Mouse (Mus musculus) CD4-positive helper T cell, adult 2 months (primary cell): ENCODE data around the gene Coq8b.

Experiments used
- DNase-seq: peaks from one replicate; pipeline ENCODE4 v3.0.0-alpha.2; 2012; ENCODE audit warnings: low read depth, missing footprints, low spot score

The Coq8b gene

DNA sequence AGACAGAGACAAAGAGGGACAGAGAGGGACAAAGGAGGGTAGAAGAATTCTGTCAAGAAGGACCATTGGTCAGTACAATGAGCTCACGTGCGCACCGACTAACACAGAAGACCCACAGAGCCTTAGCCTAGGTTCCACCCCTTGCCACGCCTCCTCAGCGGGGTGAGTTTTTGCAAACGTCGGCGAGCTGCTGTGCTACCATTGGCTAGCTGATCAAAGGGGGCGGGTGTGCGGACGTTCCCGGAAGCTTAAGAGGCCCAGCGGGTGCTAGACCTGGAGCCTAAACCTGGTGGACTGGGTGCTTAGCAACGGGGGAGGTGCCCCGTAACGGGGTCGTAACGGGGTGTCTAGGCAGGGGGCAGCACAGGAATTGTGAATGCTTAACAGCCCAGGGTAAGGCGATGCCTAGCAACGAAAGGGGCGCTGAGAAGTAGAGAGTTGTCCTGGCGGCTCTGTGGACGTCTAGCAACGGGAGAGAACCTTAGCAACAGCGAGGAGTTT lies at the start of gene Coq8b:
TSS of gene Coq8b (plus strand) at position 243 of the 501 bp plus-strand sequence.
- peak; percentile 93 for DNase-seq

DNA sequence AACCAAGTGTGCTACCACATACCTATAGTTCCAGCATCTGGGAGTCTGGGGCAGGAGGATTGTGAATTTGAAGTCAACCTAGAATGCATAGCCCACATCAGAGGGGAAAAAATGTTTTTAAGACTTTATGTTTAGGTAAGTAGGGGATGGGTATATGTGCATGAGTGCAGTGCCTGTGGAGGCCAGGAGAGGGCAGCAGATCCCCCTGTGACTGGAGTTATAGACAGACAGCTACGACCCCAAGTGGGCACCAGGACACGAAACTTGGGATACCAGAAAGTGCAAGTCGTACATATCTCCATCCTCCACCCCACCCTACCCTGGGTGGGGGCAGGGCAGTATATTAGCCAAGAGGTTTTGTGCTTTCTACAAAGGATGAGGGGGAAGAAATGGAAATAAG lies 47.9 kb upstream of the Coq8b start:
- peak; percentile 42 for DNase-seq

DNA sequence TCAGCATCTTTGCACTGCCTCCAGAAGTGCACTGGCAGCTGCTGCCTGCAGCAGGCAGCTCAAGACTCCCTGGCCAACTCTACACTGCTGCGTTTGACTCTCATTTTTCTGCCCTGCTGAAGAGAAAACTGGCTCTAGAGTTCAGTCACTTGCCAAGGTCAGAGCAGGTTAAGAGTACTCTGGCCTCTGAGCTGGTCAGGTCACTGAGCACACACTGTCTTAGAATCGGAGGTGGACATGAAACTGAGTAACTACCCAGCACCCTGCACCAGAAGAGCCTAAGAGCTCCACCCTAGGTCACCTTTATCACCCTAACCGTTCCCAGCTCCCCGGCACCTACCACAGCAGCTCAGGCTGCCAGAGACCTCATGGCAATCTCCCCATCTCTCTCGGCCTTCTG lies 46.8 kb upstream of the Coq8b start:
- DNase-seq: no peak

DNA sequence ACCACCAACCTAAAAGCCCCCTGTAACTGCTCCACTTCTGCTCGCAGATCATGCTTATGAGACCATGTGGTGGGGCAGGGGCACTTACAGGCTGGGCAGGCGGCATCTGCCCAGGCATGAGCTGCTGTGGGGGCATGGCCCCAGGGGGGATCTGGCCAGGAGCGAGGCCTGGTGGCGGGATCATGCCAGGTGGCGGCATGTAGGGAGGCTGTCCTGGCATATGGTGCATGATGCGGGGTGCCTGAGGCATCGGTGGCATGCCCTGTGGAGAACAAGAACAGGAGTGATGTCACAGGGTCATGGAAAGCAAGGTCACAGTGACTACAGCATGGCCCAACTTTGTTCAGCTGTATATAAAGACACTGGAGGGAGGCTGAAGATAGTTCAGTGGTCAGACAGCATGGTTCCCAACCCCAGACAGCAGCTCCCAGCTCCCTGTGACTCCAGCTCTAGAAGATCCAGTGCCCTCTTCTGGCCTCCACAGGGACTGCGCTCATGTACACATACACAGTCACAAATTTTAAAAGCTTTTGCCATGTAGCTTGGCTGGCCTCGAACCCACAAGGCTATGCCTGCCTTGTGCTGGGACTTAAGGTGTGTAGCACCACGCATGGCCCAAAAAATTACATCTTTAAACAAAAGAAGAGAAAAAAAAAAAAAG lies 43.4 kb upstream of the Coq8b start:
- no peak for DNase-seq

DNA sequence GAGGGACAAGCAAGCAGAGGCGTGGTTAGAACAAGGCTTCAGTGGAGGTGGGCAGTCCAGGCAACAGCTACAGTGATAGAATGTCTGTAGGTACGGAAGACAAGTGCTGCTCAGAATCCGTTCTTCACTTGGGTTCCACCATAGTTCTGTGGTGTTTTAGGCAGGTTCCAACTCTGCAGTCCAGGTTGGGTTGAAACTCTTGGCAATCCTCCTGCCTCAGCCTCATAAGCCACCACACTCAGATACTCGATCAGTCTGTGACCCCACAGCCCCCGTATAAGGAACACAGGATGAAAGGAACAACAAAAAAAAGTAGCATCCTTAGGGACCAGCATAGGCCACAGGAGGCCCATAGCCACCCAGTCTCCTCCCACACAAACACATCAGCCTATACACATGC lies 40.4 kb upstream of the Coq8b start:
- no peak for DNase-seq

DNA sequence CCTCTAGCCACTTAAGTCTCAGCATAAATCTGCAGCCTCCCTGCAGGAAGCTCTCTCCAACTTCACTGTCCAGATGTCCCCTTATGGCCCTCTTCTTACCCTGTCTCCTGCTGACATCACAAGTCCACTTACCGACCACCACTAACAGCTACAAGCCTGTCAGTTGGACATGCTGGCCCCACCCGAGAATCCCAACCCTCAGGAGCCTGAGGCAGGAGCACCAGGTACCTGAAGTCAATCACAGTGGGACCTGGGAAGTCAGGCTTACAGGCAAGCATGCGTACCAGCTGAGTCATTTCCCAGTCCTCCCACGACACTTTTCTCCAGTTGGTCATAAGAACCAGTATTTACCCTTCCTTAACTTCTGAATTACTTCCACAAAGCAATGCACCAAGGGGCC lies 39.1 kb upstream of the Coq8b start:
- DNase-seq: no peak

DNA sequence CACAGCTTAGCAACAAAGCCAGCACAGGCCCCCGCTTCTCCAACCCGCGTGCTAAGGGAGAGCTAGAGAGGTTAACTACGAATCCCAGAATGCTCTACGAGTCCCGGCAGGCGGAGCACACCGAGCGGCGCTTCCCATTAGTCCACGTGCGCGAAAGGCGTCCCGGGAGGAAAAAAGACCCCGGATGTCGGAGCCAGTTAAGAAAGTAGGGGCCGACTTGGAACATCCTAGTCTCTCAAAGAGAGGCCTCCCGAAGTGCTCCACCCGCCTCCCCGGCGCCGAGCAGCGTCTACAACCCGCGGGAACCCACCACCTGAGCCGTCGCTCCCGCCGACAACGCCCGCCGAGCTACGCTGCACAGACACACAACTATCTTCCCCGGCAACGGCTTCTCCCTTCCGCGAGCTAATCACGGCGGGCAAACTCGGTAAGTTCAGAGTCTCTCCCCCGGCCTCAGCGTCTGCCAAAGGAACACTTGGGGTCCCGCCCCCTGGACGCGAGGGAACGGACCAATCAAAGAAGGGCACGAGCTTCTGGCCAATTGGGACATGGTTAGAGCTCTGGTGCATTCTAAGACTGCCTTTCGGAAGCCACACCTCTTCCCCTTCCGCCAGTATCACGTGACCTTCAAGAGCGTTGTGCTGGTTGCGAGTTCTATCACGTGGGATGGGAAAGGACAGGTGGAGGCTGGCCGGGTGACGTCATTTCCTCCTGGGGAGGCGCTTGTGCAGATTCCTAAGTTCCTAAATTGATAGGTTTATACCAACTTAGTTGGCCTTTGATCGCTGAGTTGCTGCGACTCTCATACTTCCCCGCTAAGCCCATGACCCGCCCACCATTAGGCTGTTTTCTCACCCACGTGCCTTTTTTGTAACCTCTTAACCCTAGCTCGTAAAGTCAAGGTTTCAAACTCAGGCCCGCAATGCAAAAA lies 36.9 kb upstream of the Coq8b start, which contains the start of the genes BC024978 and Snrpa:
TSS of gene BC024978 (plus strand) at position 101 of the 931 bp plus-strand sequence.
TSS of gene Snrpa (minus strand) at position 591 of the 931 bp plus-strand sequence.
- peak; percentile 99 for DNase-seq

DNA sequence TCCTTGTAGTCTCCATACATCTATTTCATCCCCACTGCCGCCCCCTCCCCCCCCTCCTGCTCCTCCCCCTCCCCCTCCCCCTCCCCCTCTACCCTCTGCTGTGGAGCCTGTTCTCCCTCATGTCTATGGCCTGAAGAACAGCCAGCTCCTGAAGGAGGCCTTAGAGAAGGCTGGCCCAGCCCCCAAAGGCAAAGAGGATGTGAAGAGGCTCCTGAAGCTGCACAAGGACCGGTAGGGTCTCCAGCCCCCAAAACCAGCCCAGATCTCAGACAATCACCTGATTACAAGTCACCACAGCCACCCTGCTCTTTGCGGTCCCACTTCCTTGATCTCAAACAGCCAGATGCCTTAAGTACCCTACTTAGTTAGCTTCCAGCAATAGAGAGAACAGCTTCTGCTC lies 35.7 kb upstream of the Coq8b start:
- DNase-seq: no peak

DNA sequence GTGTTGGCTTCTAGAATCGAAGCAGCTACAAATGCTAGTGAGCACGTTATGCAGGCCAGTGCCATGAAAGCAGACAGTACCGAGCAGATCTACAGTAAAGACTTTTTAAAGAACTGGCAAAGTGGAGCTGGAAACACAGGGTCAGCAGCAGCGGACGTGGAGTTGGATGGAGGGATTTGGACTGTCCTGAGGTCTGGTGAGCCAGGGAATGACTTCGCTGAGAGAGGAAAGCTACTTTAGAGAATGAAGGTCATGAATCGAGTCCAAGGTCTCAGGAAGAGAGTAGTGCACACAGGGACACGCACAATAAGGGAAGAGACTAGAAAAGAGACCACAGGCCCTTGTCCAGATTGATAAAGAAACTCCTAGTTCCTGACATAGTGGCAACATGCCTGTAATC lies 35.2 kb upstream of the Coq8b start:
- no peak for DNase-seq

DNA sequence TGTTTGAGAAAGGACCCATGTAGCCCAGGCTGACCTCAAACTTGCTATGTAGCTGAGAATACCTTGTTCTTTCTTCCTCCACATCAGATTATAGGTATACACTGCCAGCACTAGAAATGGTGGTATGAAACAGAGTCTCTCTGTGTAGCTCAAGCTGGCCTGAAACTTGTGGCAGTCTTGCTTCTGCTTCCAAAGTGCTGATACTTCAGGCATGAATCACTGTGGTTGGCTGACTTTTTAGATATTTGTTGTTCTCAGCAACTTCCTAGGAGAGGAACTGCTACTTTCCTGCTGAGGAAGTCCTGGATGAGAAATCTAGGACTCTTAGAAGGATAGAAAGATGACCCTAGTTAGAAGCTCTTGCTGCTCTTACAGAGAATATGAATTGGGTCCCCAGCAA lies 34.5 kb upstream of the Coq8b start:
- no peak for DNase-seq

DNA sequence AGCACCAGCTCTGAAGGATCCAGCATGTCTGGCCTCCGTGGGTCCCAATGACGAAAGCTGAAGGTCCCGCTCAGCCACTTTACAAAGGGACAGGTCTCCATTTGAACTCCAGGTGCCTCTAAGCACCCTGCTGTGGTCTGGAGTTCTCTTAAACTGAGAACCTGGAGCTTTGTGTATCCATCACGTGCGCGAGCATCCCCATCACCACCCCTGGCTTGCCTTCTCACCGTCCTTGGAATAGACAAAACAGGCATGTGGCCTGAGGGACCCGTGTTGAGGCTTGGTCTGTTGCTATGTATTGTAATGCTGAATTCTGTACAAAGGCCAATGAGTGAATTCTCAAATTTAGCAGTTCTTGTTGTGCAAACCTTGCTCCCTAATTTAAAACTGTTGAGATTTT lies 34.0 kb upstream of the Coq8b start:
- DNase-seq: no peak

DNA sequence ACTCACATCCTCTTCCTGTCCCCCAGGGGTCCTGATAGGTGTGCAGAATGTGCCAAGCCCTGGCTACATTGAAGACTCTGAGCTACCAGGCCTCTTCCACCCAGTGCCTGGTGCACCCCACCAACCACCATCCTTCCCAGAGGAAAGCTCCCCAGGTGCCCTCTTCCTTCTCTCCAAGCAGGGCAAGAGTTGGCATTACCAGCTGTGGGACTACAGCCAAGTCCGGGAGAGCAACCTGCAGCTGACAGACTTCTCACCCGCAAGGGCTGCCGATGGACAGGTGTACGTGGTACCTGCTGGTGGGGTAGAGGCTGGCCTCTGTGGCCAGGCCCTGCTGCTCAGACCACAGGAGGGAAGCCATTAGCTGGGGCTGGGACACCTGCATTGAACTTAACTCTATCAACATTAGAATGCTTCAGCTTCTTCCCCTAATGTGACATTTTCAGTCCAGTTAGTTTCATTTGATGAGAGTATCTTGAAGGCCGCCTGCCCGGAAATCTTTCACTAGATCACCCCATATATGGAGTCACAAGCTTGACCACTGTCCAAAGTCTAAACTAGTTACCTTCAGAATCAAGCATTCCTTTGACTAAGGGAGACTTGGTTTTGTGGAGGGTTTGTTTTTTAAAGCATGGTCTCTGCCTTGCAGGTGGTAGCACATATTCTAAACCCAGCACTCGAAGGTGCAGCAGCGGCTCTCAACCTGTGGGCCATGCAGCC lies 28.9 kb upstream of the Coq8b start:
- no peak for DNase-seq

DNA sequence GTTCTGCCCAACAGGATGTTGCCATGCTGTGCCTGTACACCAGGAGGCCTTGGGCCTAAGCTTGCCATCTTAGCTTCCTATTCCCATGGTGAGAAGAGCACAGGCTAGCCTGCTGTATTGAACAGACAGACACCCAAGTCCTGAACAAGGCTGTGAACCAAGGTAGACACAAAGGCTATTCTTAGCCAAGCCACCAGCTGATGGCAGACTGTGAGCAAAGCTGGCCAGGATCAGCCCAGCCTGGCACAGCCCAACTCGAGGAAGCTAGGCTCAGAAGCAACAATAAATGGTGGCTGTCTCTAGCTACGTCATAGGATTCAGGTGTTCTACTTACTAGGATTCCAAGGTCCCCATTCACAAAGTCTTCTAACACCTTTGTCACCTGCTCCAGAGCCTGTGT lies 20.2 kb upstream of the Coq8b start:
- DNase-seq: no peak

DNA sequence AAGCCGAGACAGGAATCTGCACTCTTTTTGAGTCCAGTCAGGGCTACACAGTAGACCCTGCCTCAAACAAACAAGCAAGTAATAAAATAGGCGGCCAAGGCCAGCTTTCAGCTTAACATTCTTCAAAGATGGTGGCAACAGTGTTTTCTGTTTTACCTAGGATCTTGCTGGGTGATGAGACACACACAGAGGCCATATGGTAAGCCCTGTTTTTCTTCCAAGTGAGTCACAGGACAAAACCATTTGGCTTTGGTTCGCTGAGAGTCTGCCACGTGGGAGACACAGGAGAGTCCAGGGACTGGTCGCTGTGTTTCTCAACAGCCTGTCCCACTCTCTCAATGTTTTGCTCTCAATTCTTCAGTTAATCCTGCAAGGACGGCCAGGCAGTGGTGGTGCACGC lies 14.2 kb upstream of the Coq8b start:
- no peak for DNase-seq

DNA sequence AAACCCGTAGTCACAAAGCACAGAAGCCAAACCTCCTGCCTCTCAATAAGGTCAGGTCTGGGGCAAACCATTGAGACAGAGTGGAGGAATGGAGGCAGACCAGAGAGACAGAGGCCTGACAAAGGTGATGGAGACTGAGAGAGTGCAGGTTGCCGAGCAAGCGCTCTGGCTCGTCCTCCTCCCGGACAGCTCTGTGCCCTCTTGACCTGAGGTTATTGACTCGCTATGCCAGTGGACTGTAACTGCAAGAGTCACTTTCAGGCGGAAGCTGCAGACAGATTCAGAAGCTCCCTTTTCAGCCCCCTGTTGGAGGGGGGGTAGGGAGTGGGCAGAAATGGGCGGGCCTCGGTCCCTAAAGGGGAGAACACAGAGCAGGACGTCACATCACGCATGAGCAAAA lies 12.9 kb upstream of the Coq8b start:
- DNase-seq: no peak

DNA sequence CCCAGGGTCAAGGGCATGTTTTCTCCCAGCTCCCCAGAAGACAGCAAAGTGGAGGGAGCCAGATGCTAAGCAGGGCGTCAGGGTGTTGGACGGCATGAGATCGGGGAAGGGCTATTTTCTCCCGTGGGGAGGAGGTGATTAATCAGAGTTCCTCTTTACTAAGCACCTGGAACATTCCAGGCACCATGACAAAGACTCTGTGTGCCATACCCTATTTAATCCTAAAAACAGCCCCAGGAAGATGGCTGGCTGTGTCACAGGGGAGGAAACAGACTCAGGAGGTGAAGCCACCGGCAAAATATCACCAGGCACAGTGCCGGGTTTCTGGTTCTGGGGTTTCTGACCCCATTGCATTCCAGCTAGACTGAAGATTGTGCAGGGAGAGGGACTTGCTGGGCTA lies 10.9 kb upstream of the Coq8b start:
- DNase-seq: no peak

DNA sequence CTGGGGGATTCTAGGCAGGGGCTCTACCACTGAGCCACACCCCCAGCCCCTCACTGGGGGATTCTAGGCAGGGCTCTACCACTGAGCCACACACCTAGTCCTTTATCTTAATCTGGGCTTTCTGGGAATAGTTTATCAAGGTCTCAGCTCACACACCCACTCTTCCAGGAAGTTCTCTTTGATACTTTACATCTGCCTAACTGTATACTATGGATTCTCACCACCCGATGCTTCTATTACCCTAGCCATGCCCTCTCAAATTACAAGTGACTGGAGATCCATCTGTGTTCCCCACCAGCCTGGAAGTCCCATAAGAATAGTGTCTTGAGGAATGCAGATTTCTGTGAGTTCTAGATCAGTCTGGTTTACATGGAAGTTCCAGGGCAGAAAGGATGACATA lies 10.3 kb upstream of the Coq8b start:
- DNase-seq: no peak

DNA sequence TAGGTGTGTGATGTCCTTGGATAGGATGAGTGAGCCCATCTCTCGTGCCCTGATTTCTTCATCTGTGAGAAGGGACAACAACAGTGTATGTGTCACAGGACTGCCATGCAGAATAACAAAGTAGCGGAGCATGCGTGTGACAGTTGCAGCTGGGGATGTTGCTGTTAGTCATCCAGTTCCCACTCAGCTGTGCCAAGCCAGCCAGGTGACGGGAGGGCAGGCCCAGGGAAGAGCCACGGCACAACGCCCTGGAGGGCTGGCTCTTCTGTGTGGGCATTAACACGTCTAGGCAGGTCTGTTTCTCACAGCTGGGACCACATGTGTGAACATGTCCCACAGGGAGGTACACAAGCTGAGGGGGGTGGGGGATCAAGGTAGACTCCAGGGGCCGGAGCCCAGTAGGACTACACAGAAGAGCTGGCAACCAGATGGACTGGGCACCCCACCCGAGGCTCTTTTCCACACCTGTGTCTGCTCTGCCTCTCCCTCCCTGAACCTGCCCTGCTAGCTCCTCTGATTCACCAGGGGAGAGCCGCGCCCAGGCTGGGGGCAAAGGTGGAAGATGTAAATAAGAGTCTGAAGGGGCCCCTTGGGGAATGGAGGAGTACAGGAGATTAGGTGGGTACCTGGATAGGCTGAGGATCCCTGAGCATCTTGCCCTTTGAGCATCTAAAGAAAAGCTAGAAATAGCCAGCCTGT lies 7.8 kb upstream of the Coq8b start:
- DNase-seq: no peak

DNA sequence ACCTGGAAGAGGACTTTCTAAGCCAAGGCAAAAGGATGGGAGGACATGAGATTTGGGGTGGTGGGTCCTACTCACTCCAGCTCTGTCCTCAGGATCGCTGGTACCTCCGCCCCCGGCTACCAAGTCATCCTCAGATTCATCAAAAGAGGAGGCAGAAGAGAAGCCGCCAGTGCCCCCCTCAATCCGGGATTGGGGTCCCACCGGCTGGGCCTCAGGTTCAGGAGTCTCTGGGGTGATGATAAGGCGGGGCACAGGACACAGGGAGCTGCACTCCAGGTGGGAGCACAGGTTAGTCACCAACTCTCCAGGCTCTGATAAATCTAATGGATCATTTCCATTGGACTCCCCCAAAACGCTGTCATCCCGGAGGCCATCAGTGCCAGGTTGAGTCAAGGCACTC lies 5.5 kb upstream of the Coq8b start:
- DNase-seq: no peak

DNA sequence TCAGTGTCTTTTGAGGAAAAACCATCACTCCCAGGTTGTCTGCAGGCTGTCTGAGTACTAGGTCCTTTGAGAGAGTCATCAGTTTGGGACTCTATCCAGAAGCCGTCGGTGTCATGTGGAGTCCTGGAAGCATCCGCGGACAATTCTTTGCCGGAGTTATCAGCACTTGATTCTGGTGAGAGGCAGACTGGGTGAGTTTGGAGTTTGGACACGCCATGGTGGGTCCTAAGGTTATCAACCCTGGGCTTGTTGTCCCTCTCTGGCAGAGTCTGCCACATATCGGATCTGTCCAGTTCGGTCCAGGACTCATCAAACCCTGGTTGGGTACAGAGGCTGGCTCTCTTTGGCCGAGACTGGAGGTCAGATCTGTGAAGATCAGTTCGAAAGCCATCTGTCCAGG lies 5.1 kb upstream of the Coq8b start:
- no peak for DNase-seq

DNA sequence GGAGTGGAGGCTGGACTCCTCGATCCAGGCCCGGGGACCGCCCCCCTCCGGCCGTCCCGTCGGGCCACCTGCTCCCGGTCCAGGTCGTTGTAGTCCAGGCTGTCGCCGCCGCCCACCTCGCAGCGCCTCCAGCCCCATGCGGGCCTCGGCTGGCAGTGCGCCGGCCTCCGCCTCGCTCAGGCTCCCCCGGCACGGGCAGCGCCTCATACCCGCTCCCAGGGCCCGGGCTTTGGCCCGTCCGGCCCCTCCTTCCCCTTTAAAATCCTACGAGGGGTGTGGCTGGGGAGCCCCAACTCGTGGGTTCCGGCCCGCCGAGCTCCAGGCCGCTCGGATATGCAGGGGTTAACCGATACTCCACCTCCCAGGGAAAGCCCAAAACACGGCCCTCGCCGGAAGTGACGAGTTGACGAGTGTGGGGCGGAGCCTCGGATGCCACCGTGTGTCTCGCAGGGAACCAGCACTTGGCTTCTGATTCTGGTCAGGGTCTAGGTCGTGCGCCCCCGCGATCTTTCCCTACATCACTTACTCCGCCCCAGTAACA lies 4.5 kb upstream of the Coq8b start, which contains the start of gene Itpkc:
TSS of gene Itpkc (minus strand) at position 381 of the 541 bp plus-strand sequence.
- DNase-seq: peak; percentile 96
